Mouse (Mus musculus): ENCODE measurements at regions not wholly inside any gene's neighbourhood (a gene's known extent, or its start where the extent isn't known, plus 50 kb on each side); places are given as distances from the start of the nearest gene placed in this dataset.

GRCm38 (mm10) chr13:93243076-93243475 lies 50.9 kb upstream of the Tent2 start:
- DNase-seq (ENCODE audit: low read depth) = peak; percentile 79
- TF ChIP-seq CTCF (IDR thresholded peaks at IDR 0.05; ENCODE audit: borderline replicate concordance, extremely low read depth, insufficient read depth, insufficient read length) = peak; percentile 77
- TF ChIP-seq POLR2A (IDR thresholded peaks at IDR 0.05; ENCODE audit: borderline replicate concordance, extremely low read depth, insufficient read depth, insufficient read length, poor library complexity, severe bottlenecking) = no peak

DNA sequence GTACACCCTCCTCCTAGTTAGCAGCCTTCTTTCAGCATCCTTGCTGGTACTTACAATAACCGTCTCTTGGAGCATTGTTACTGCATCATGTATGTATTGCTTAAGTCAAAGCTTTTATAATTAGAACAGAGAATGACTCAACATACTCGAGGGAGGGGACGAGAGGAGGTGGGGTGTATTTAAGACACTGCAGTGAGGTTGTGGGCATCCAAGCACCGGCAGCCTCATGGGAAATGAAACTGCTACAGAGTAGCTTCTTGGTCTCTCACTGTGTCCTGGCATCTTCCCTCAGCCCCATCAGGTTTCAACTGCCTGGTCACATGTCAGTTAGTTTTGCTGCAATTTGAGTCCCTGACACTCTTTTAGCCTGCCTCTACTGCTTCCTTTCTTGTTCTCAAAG lies 50.7 kb upstream of the Homer1 start:
- TF ChIP-seq CTCF (IDR thresholded peaks at IDR 0.05; ENCODE audit: borderline replicate concordance, extremely low read depth, insufficient read depth, insufficient read length) (no peak), POLR2A (IDR thresholded peaks at IDR 0.05; ENCODE audit: borderline replicate concordance, extremely low read depth, insufficient read depth, insufficient read length, poor library complexity, severe bottlenecking) (no peak)
- DNase-seq (ENCODE audit: low read depth) = no peak
